Mouse (Mus musculus): ENCODE measurements around the gene 6030408B16Rik. TPM values are rescaled to one million over a fixed set of nuclear protein-coding genes. Genes with fewer than 3 reads are reported as not detected.

The 6030408B16Rik gene
- polyA plus RNA-seq, 1 experiment: not detected

DNA sequence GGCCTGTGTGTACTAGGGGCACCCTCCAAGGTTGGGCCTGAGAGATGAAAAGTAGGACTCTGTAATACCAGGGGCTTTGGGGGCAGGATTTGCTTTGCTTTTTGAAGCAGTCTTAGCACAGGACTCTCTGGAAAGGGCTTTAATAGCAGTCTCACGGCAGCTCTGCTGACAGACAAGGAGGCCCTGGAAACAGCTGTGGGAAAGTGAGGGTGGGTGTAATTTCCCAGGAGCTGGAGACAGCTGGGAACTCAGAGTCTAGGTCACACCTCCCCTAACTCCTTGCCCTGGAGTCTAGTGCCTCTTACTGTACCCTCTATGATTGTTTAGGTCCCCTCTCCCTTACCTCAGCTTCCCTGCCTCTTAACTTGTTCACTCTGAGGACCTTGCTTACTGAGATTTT lies 40.2 kb downstream of the 6030408B16Rik start:
- Histone ChIP-seq H3K4me3 (ENCODE audit: low read depth, low read length) (no peak overlapping the region), H3K9me3 (replicated peaks; ENCODE audit: control insufficient read depth, insufficient read depth, low read length, poor library complexity, severe bottlenecking) (no peaks in the 10 kb centered on the region), H3K27me3 (ENCODE audit: control insufficient read depth, insufficient read depth, low read length, poor library complexity, severe bottlenecking) (no peaks in the 10 kb centered on the region), H3K36me3 (ENCODE audit: control insufficient read depth, insufficient read depth, low read length, poor library complexity, severe bottlenecking) (no peaks in the 10 kb centered on the region), H3K4me1 (ENCODE audit: control insufficient read depth, insufficient read depth, low read length) (no peaks in the 10 kb centered on the region), H3K27ac (ENCODE audit: insufficient read depth, low read length) (no peak overlapping the region), H3K9ac (ENCODE audit: low read depth, poor library complexity, severe bottlenecking) (no peak overlapping the region)
- TF ChIP-seq POLR2A (IDR thresholded peaks at IDR 0.05; ENCODE audit: insufficient read depth, low read length) (no peak), EP300 (IDR thresholded peaks at IDR 0.05; ENCODE audit: insufficient read depth, low read depth, low read length) (no peak), CTCF (IDR thresholded peaks at IDR 0.05; ENCODE audit: low read depth, low read length) (no peak)

DNA sequence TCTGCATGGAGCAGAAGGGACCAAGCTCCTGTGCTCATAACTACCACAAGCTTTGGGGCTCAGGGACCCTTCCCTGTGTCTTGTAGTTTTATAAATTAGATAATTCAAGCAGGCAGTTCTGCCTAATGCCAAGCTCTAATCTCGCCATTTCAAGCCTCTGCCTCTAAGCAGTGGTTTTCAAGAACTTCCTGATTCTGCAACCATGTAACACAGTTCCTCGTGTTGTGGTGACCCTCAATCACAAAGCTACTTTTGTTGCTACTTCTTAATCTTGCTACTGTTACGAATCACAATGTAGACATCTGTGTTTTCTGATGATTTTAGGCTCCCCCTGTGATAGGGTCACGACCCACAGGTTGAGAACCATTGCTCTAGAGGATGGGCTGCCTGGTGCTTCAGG lies 40.6 kb downstream of the 6030408B16Rik start:
- Histone ChIP-seq H3K4me3 (ENCODE audit: low read depth, low read length) (no peak overlapping the region), H3K27ac (ENCODE audit: insufficient read depth, low read length) (no peak overlapping the region), H3K9me3 (replicated peaks; ENCODE audit: control insufficient read depth, insufficient read depth, low read length, poor library complexity, severe bottlenecking) (no peaks in the 10 kb centered on the region), H3K36me3 (ENCODE audit: control insufficient read depth, insufficient read depth, low read length, poor library complexity, severe bottlenecking) (no peaks in the 10 kb centered on the region), H3K4me1 (ENCODE audit: control insufficient read depth, insufficient read depth, low read length) (no peaks in the 10 kb centered on the region), H3K9ac (ENCODE audit: low read depth, poor library complexity, severe bottlenecking) (no peak overlapping the region), H3K27me3 (ENCODE audit: control insufficient read depth, insufficient read depth, low read length, poor library complexity, severe bottlenecking) (no peaks in the 10 kb centered on the region)
- TF ChIP-seq CTCF (IDR thresholded peaks at IDR 0.05; ENCODE audit: low read depth, low read length) (no peak), POLR2A (IDR thresholded peaks at IDR 0.05; ENCODE audit: insufficient read depth, low read length) (no peak), EP300 (IDR thresholded peaks at IDR 0.05; ENCODE audit: insufficient read depth, low read depth, low read length) (no peak)

DNA sequence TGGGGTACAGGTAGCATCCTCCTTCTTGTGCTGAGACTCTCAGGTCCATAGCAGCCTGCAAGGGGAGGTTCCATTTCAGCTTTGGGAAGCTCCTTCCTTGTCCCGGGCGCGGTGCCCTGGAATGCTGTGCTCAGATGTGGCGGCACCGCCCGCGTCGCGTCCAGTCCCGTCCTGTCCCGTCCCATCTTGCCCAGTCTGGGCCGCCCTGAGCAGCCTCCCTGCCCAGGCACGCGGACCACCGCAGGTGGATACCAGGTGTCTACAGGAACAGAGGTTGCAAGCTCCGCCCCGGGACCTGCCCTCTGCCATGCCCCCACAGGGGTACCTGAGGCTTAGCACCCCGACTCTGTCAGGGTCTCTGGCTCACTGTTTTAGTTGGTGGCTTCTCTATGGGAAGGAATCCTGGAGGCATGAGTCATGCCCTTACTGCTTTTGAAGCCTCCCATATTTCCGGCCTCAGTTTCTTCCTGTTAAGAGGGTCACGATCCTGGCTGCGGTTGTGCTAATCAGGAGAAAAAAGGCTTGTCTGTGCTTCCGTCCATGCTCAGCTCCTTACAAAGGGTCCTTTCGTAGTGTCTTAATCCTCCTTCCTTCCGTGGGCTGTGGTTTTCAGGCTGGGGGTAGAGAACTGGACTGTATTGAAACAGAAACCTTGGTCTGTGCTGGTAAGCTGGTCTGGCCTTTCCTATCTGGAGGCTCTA lies 43.6 kb downstream of the 6030408B16Rik start:
- Histone ChIP-seq H3K9me3 (replicated peaks; ENCODE audit: control insufficient read depth, insufficient read depth, low read length, poor library complexity, severe bottlenecking) (no peaks in the 10 kb centered on the region), H3K27ac (ENCODE audit: insufficient read depth, low read length) (no peak overlapping the region), H3K9ac (ENCODE audit: low read depth, poor library complexity, severe bottlenecking) (no peak overlapping the region), H3K4me1 (ENCODE audit: control insufficient read depth, insufficient read depth, low read length) (no peaks in the 10 kb centered on the region), H3K36me3 (ENCODE audit: control insufficient read depth, insufficient read depth, low read length, poor library complexity, severe bottlenecking) (no peaks in the 10 kb centered on the region), H3K4me3 (ENCODE audit: low read depth, low read length) (no peak overlapping the region), H3K27me3 (ENCODE audit: control insufficient read depth, insufficient read depth, low read length, poor library complexity, severe bottlenecking) (no peaks in the 10 kb centered on the region)
- TF ChIP-seq EP300 (IDR thresholded peaks at IDR 0.05; ENCODE audit: insufficient read depth, low read depth, low read length): no peak
- TF ChIP-seq POLR2A (IDR thresholded peaks at IDR 0.05; ENCODE audit: insufficient read depth, low read length): no peak
- TF ChIP-seq CTCF (IDR thresholded peaks at IDR 0.05; ENCODE audit: low read depth, low read length): no peak

DNA sequence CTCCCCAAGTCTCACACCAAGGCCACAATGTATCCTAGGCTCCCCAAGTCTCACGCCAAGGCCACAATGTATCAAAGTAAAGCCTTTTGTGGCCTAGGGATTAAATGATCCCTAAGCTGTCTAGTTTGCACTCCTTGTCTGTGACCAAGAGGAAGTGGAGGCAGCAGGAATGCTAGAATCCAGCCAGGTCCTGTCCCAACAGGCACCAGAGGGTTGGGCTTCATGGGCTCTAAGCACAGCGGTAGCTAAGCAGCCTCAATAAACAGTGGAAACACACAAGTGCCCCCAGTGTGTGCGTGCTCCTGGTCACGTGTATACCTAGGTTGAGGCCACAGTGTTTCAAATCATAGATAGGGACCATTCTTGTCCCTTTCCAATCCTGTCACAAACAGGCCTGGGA lies 45.3 kb downstream of the 6030408B16Rik start:
- Histone ChIP-seq H3K9ac (ENCODE audit: low read depth, poor library complexity, severe bottlenecking) (no peak overlapping the region), H3K27ac (ENCODE audit: insufficient read depth, low read length) (no peak overlapping the region), H3K27me3 (ENCODE audit: control insufficient read depth, insufficient read depth, low read length, poor library complexity, severe bottlenecking) (no peaks in the 10 kb centered on the region), H3K36me3 (ENCODE audit: control insufficient read depth, insufficient read depth, low read length, poor library complexity, severe bottlenecking) (no peaks in the 10 kb centered on the region), H3K4me3 (ENCODE audit: low read depth, low read length) (no peak overlapping the region), H3K9me3 (replicated peaks; ENCODE audit: control insufficient read depth, insufficient read depth, low read length, poor library complexity, severe bottlenecking) (no peaks in the 10 kb centered on the region), H3K4me1 (ENCODE audit: control insufficient read depth, insufficient read depth, low read length) (no peaks in the 10 kb centered on the region)
- TF ChIP-seq CTCF (IDR thresholded peaks at IDR 0.05; ENCODE audit: low read depth, low read length) (no peak), POLR2A (IDR thresholded peaks at IDR 0.05; ENCODE audit: insufficient read depth, low read length) (no peak), EP300 (IDR thresholded peaks at IDR 0.05; ENCODE audit: insufficient read depth, low read depth, low read length) (no peak)

DNA sequence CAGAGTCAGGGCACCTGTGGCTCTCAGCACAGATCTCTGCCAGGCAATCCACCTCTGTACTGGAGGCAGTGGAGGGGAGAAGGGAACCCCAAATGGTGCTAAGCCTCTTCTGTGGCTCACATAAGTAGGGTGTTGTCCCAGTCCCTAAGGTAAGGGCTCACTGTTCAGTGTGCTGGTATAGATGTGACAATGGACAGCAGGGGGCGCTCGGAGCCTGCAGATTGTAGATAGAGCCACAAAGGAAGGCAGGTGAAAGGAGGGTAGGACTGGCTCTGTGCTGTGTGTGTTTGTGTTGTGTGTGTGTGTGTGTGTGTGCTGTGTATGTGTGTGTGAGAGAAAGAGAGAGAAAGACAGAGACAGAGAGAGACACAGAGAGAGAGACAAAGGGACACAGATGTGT lies 46.5 kb downstream of the 6030408B16Rik start:
- Histone ChIP-seq H3K9me3 (replicated peaks; ENCODE audit: control insufficient read depth, insufficient read depth, low read length, poor library complexity, severe bottlenecking) (no peaks in the 10 kb centered on the region), H3K9ac (ENCODE audit: low read depth, poor library complexity, severe bottlenecking) (no peak overlapping the region), H3K4me3 (ENCODE audit: low read depth, low read length) (no peak overlapping the region), H3K36me3 (ENCODE audit: control insufficient read depth, insufficient read depth, low read length, poor library complexity, severe bottlenecking) (no peaks in the 10 kb centered on the region), H3K27ac (ENCODE audit: insufficient read depth, low read length) (no peak overlapping the region), H3K4me1 (ENCODE audit: control insufficient read depth, insufficient read depth, low read length) (no peaks in the 10 kb centered on the region), H3K27me3 (ENCODE audit: control insufficient read depth, insufficient read depth, low read length, poor library complexity, severe bottlenecking) (no peaks in the 10 kb centered on the region)
- TF ChIP-seq EP300 (IDR thresholded peaks at IDR 0.05; ENCODE audit: insufficient read depth, low read depth, low read length) (no peak), POLR2A (IDR thresholded peaks at IDR 0.05; ENCODE audit: insufficient read depth, low read length) (no peak), CTCF (IDR thresholded peaks at IDR 0.05; ENCODE audit: low read depth, low read length) (peak; percentile 92)

DNA sequence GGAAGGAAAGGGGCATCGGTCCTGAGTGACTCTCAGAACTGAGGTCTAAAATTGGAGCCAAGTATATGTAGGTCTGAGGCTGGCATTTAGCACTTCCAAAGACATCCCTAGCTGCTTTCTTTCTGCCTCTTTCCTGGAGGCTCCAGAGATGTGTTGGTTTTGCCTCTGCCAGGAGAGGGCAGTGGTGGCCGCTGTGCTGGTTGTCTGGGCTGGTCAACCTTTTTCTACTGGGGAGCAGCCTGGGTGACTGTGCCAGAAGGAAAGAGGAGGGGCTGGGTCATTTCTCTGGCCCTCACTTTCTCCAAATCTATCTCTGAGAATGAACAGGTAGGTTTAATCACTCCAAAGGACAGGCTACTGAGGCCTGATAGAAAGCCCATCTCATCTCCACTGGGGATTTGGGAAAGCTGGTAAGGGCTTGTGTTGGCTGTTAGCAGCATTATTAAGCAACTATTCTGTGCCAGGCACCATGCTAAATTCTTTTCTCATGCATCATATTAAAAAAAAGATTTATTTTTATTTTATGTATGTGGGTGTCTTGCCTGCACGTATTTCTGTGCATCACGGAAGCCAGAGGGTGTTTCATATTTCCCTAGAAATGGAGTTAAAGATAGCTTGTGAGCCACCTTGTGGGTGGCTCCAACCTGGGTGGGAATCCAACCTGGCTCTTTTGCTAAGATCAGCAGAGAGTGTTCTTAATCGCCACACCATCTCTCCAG lies 48.9 kb downstream of the 6030408B16Rik start:
- H3K9ac ChIP-seq (ENCODE audit: low read depth, poor library complexity, severe bottlenecking): no peak overlapping the region

More for the DNA sequence above, 48.9 kb downstream of the 6030408B16Rik start:
- Histone ChIP-seq H3K27ac (ENCODE audit: insufficient read depth, low read length) (no peak overlapping the region), H3K4me1 (ENCODE audit: control insufficient read depth, insufficient read depth, low read length) (no peaks in the 10 kb centered on the region), H3K27me3 (ENCODE audit: control insufficient read depth, insufficient read depth, low read length, poor library complexity, severe bottlenecking) (no peaks in the 10 kb centered on the region), H3K36me3 (ENCODE audit: control insufficient read depth, insufficient read depth, low read length, poor library complexity, severe bottlenecking) (no peaks in the 10 kb centered on the region), H3K9me3 (replicated peaks; ENCODE audit: control insufficient read depth, insufficient read depth, low read length, poor library complexity, severe bottlenecking) (no peaks in the 10 kb centered on the region), H3K4me3 (ENCODE audit: low read depth, low read length) (no peak overlapping the region)
- peak; percentile 72 for TF ChIP-seq CTCF (IDR thresholded peaks at IDR 0.05; ENCODE audit: low read depth, low read length)
- TF ChIP-seq POLR2A (IDR thresholded peaks at IDR 0.05; ENCODE audit: insufficient read depth, low read length): no peak

Other genes with a start within 250 kb of the 6030408B16Rik start
- not detected in 2 replicates for gene Gm47841, start 245.8 kb upstream of the 6030408B16Rik start, polyA plus RNA-seq (2011; ENCODE audit: insufficient read depth, insufficient read length, low read depth, missing spikeins)
- 25.6 and 27.4 TPM in 2 replicates for gene Fignl2, start 214.6 kb upstream of the 6030408B16Rik start, polyA plus RNA-seq (2011; ENCODE audit: insufficient read depth, insufficient read length, low read depth, missing spikeins)
- gene Ankrd33, start 177.5 kb upstream of the 6030408B16Rik start, polyA plus RNA-seq (2011; ENCODE audit: insufficient read depth, insufficient read length, low read depth, missing spikeins): not detected in 2 replicates
- 2.7 and 2.9 TPM in 2 replicates for gene Acvrl1, start 164.7 kb upstream of the 6030408B16Rik start, polyA plus RNA-seq (2011; ENCODE audit: insufficient read depth, insufficient read length, low read depth, missing spikeins)
- 27.7 and 27.8 TPM in 2 replicates for gene Acvr1b, start 119.1 kb upstream of the 6030408B16Rik start, polyA plus RNA-seq (2011; ENCODE audit: insufficient read depth, insufficient read length, low read depth, missing spikeins)
- gene Grasp, start 69.0 kb upstream of the 6030408B16Rik start, polyA plus RNA-seq (2011; ENCODE audit: insufficient read depth, insufficient read length, low read depth, missing spikeins): 8.6 and 9.6 TPM in 2 replicates
- 29.4 and 31.9 TPM in 2 replicates for gene Nr4a1, start 38.9 kb upstream of the 6030408B16Rik start, polyA plus RNA-seq (2011; ENCODE audit: insufficient read depth, insufficient read length, low read depth, missing spikeins)
- 37.6 and 39.1 TPM in 2 replicates for gene Atg101, start 8.9 kb upstream of the 6030408B16Rik start, polyA plus RNA-seq (2011; ENCODE audit: insufficient read depth, insufficient read length, low read depth, missing spikeins)
- gene Krt80, start 77.0 kb downstream of the 6030408B16Rik start, polyA plus RNA-seq (2011; ENCODE audit: insufficient read depth, insufficient read length, low read depth, missing spikeins): 1.1 and 1.6 TPM in 2 replicates
- 30.7 and 36.4 TPM in 2 replicates for gene Krt7, start 117.8 kb downstream of the 6030408B16Rik start, polyA plus RNA-seq (2011; ENCODE audit: insufficient read depth, insufficient read length, low read depth, missing spikeins)
- not detected in 2 replicates for gene Krt87, start 145.6 kb downstream of the 6030408B16Rik start, polyA plus RNA-seq (2011; ENCODE audit: insufficient read depth, insufficient read length, low read depth, missing spikeins)
- not detected in 2 replicates for gene Krt88, start 154.5 kb downstream of the 6030408B16Rik start, polyA plus RNA-seq (2011; ENCODE audit: insufficient read depth, insufficient read length, low read depth, missing spikeins)
- gene Krt81, start 170.5 kb downstream of the 6030408B16Rik start, polyA plus RNA-seq (2011; ENCODE audit: insufficient read depth, insufficient read length, low read depth, missing spikeins): not detected in 2 replicates
- not detected in 2 replicates for gene Krt86, start 180.3 kb downstream of the 6030408B16Rik start, polyA plus RNA-seq (2011; ENCODE audit: insufficient read depth, insufficient read length, low read depth, missing spikeins)
- gene Krt83, start 198.3 kb downstream of the 6030408B16Rik start, polyA plus RNA-seq (2011; ENCODE audit: insufficient read depth, insufficient read length, low read depth, missing spikeins): not detected in 2 replicates
- gene Gm49425, start 224.0 kb downstream of the 6030408B16Rik start, polyA plus RNA-seq (2011; ENCODE audit: insufficient read depth, insufficient read length, low read depth, missing spikeins): not detected in 2 replicates
- not detected in 2 replicates for gene Krt84, start 239.6 kb downstream of the 6030408B16Rik start, polyA plus RNA-seq (2011; ENCODE audit: insufficient read depth, insufficient read length, low read depth, missing spikeins)